Mouse (Mus musculus): ENCODE measurements around the gene Prune1. TPM values are rescaled to one million over a fixed set of nuclear protein-coding genes. Genes with fewer than 3 reads are reported as not detected.
A peak's percentile ranks its signal among the peaks of the same experiment; 100 is the strongest.

Prune1 gene
- total RNA-seq (2021) = 10 to 100 TPM; 20.1 to 21.9 TPM
- long read RNA-seq, experiment 1, transcript Prune1-201 (8 exons, 3,140 nt) = major isoform, 14 of 16 reads
- long read RNA-seq, experiment 1, partial matches to known transcripts = 2 of 16 reads
- long read RNA-seq, experiment 1, other reads (novel, unspliced or antisense) = 0 of 16 reads
- long read RNA-seq, experiment 2, partial matches to known transcripts = 1 of 13 reads
- long read RNA-seq, experiment 2, other reads (novel, unspliced or antisense) = 9 of 13 reads

DNA sequence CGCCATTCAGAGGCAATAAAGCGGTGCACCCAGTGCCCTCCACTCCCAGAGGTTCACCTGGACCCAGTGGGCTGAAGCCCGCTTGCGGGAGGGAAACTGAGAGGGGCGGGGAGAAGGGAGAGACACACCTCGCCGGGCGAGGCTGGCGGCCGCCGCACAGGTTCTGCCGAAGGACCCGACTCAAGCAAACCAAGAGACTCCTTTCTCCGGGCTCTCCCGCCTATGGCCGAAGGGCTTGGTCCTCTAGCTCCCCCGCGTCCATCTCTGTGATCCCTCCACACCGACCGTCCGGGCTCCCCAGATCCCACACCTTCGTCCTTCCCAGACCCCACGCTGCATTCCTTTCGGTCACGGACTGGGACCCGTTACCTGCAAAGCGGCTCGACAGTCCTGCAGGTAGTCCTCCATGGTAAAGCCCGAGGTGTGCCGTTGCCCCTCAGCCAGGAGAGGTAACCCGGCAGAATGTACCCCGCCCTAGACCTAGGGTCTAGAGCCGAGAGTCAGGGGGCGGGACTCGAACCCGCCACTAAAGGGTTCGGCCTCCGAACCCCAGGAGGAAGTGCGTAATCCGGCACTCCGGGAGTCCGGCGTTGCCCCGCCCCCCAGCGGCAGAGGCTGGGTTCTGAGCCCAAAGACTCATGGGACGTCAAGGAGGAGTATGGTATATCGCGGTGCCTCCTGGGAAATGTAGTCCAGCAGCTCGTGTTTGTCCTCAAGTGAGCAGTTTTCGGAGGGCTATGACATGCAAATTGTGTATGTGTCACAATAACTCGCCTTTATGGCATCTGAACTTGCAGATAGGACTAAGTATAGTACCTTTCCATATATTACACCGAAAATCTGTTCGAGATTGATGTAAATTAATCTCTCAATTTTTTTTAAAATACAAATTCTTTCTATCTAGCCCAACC, at the start of gene Prune1, which contains the start of gene Mindy1:
TSS of gene Prune1 (minus strand) at position 861 of the 911 bp plus-strand sequence.
TSS of gene Mindy1 (plus strand) at position 130 of the 911 bp plus-strand sequence.
- peak; percentile 96 to 97 for DNase-seq (ENCODE audit: low spot score in 2 of 2)

DNA sequence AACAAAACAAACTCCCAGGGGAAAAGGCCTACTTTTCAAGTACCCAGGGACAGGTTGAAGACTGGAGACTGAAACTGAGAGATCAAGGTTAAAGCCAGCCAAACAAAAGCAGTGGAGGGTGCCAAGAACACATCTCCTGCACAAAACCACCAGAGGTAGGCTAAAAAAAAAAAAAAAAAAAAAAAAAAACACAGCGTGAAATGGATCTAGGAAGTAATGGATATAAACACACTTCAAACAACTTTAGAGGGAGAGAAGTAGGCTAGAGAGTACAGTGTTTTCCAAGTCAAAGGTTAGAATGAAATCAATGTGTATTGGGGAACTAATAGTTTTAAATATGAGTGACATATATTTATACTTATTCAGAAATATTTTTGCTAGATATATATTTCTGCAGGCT, 49.7 kb upstream of the Prune1 start:
- no peak for DNase-seq (ENCODE audit: low spot score in 2 of 2)

DNA sequence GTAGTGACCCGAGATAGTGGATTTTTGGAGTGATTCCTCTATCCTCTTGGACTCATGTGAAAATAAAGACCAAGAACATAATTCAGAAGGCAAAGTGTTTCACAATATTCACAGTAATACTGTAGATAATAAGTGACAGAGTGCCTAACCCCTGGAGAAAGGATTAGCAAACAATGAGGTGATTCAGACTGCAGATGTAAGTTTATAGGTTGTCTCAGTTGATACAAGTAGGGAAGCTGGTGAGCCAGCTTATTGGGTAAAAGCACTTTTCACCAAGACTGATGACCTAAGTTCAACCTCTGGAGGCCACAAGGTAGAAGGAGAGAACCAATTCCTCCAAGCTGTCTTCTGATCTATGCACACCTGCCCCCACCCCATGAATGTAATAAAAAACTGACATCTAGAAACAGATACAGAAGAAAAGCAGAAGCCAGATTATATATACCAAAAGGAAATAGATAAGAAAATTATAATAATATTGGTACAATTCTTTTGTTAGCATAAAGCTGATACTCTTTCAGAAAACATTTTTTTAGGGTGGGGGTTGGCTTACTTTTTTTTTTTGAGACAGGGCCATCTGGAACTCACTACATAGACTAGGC, 47.0 kb upstream of the Prune1 start:
- no peak for DNase-seq (ENCODE audit: low spot score in 2 of 2)

DNA sequence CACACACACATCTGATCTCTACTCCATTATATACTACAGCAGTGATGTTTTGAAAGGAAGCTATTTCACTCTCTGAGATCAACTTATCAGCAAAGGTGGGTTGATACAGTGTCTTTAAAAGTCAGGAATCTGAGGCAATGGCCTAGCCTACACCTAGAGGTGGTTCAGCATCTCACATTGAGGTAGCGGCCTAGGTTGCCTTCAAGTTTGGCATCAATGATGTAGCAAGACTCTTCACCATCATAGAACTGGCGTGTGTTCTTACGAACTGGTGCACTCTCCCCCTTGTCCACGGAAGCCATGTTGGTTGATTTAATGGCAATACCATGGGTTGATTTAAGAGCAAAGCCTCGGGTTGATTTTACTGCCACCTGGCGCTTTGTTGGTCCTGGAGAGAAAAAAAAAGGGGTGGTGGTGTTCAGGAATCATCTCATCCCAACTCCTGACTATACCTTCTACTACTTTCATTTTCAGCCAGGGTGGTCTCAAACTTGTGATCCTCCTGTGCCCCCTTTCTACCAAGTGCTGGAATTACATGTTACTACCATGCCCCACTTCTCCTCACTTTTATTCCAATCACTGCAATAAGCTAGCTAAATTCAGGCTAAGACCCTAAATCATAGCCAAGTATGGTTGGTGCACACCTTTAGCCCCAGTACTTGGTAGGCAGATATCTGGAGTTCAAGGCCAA, 42.7 kb upstream of the Prune1 start:
- DNase-seq (ENCODE audit: low spot score in 2 of 2) = no peak

DNA sequence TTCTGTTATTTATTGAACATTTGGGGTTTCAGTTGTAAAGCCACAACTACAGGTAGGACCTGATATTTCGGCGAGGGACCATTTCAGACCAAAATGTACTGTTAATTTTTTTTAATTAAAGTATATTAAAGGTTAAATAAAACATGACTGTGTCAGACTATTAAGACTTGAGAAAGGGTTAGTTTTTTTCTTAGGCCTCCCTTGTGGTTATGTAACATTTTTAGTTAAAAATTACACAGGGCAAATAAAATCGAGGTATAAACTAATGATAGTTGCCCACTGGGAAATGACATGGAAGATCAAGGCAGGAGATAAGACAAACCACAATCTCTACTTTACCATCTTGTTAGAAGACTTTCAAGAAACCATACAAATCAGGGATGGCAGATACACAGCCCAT, 41.6 kb upstream of the Prune1 start:
- DNase-seq (ENCODE audit: low spot score in 2 of 2) = no peak

DNA sequence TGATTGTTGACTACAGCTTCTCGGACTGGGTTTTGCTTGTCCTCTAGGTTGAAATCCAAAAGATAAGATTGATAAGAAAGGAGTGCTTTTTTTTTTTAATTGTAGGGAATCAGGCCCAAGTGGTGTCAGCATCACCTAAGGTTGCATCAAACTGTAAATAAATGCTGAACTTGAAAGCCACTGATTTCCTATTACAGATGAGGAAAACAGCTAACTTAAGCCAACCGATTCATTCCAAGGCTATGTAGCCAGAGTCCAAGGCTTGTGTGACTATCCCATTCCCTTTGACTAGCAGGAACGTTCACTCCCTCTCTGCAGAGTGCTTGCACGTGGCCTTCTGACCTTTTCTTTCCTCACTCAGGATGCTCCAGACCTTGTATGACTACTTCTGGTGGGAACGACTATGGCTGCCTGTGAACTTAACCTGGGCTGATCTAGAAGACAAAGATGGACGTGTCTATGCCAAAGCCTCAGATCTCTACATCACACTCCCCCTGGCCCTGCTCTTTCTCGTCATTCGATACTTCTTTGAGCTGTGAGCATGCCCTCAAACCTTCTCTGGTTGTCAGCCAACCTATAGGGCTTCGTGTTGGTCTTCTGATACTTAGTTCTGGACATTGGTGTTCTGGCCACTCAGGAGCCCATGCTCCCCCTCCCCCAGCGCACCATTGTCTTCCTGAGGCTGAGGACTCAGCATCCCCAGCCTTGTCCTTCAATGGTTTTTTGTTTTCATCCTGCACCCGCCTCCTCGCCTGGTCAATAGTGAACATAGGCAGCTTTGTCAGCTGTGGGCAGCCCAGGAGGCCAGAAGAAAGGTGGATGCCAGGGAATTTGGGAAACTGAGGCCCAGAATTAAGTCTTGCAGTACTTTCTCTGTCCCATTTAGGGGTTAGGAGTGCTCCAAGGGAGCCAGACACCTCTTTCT, 38.1 kb upstream of the Prune1 start:
- DNase-seq (ENCODE audit: low spot score in 2 of 2) = no peak

DNA sequence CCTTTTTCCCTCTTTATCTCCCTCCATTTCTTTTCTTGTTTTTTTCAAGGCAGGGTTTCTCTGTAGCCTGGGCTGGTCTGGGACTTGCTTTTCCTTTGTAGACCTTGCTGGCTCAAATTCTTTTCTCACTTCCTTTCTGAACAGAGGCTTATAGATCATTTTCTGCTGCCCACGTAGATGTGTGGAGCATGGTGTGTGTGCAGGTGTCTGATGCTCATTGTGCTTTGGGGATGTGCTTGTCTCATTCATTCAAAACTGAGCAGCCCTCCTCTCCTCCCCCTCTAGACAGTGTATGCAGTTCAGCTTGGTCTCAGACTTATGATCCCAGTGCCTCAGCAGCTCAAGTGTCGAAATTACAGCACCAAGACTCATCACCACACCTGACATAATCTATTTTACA, 37.2 kb upstream of the Prune1 start:
- no peak for DNase-seq (ENCODE audit: low spot score in 2 of 2)

DNA sequence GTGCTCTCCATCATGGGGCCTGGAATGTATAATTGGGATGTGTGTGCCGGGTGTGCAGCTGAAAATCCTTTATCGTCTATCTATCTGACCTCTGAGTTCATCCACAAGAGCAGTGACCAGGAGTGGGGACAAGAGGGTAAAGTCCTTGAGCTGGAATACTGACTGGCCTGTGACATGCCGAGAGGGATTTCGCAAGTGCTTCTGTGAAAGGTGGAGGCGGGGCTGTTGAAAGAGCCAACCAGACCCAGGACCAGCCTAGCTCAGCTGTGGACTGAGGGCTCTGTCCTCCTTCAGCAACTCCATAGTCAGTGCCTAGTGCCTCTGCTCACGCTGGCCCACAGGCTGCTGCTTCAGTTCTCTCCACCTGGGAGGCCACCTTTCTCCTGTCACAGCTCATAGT, 36.7 kb upstream of the Prune1 start:
- peak; percentile 55 to 69 for DNase-seq (ENCODE audit: low spot score in 2 of 2)

DNA sequence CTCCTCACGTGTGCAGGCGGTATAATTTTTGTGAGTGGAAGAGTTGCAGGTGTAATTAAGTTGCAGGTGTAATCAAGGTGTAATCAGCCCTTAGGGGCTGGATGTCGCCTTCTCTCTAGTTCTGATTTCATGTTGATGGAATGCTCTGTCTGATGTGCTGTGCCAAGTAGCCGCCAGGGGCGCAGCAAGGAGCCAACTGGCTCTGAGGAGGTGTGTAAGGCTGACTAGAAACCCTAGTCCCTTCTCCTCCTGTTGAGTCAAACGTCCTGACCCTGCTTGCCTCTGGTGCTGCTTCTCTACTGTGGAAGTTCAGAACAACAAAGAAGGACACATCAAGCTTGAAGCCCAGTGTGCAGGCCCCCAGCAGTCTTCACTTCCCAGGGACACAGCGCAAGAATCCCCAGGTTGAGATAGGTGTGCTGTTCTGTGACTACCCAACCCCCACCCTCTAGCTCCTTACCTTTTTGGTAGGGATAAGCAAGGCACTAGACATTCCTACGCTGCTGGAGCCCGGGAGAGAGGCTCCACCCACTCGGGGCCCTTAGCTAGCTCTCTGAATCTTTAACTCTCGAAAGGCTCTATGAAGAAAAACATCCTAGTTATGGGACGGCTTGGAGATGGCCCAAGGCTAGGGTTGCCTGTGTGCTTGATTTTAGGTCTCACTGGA, 35.7 kb upstream of the Prune1 start:
- peak in 1 of 2 experiments; percentile 46 for DNase-seq (ENCODE audit: low spot score in 2 of 2)

DNA sequence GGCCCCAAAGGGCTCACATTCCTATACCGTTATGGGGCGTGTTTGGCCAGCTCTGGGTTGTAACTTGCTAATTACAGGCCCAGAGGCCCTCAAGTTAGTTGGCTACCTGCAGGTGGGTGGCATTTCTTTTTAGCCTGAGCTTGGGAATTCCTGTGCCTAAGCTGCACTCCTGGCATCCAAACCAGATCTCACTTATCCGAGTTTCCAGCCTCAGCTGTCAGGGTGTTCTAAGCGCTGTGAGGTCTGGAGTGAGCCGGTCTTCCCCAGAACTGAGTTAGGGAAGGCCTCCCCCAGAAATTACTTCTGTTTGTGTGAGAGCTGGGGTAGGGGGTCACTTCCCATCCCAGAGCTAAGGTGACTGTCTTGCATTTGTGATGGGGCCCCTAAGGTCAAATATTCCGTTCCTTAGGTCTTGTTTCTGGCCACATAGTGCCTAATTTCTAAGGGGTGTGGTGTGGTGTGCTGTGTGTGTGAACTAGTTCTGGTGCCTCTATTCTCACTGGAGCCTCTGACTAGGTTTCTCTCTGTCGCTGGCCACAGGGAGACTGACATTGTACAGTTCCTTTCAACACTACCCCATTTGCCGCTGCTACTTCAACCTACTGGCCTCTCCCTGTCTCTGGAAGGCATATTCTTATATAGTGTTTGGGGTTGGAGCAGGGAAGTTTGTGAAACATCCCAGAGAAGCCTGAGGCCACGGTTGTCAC, 34.1 kb upstream of the Prune1 start:
- no peak for DNase-seq (ENCODE audit: low spot score in 2 of 2)

DNA sequence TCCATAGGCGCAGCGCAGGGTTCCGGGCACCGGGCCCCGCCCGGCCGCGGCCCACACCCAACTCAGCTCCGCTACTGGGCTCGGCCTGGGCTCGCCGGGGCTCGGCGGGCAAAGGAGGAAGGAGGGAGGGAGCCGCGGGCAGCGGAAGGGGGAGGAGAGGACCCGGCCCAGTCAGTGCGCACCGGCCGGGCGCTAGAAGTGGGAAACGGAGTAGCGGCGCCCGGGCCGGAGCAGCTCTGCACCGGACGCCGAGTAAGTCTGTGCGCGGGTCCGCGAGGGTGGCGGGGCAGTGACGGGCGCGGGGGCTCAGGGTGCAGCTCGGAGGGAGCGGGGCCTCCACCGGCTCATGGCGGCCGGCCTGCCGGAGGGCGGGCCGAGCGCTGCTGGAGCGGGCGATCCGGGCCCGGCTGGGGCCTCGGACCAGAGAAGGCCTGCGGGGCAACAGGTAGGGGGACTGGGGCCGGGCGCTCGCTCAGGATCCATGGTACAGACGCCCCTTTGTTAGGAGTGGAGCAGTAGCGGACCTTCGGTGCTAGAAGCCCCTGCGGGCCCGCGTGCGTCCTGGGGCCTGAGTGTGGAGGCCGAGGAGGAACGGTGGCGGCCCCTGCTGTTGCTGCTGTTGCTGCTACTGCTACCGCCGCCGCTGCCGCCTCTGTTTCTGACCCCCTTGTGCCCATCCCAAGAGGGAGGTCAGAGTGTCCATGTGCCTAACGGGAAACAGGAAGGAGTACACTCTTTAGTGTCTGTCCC, 33.4 kb upstream of the Prune1 start:
- peak; percentile 94 to 95 for DNase-seq (ENCODE audit: low spot score in 2 of 2)

DNA sequence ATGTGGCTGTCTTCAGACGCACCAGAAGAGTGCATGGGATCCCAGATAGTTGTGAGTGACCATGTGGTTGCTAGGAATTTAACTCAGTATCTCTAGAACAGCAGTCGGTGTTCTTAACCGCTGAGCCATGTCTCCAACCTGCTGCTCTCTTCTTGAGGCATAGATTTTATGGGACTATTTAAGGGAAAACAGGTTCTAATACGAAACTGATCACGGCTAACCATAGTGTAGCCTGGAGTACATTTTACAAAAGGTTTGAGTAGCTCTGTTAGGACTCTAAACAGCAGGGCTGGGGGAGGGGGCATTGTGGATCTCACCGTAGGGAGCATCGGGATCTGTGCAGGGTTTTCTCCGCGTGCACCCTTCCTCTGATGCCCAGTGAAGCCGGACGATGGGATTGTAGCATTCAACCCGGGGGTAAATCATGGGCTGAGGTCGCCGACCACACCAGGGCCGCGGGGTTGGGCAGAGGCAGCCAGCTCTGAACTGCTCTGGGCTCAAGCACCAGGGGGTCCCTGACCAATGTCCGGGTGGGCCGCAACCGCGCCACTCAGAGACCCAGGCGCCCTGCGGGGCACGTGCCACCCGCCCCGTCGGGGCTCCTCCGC, 32.7 kb upstream of the Prune1 start, which contains the start of gene Cers2:
TSS of gene Cers2 (plus strand) at position 306 of the 608 bp plus-strand sequence.
- DNase-seq (ENCODE audit: low spot score in 2 of 2) = no peak

DNA sequence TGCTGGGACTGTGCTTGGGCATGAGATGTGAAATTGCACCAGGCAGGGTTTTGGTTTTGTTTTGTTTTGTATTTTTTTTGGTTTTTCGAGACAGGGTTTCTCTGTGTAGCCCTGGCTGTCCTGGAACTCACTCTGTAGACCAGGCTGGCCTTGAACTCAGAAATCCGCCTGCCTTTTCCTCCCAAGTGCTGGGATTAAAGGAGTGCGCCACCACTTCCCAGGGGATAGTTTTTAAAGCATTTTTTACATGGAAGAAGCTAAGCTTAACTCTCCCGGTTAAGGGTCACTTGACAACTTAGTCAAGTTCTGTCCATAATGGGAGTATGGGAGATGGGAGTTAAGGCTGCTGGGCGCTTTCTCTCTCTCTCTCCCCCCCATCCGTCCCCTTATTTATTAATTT, 32.2 kb upstream of the Prune1 start:
- no peak for DNase-seq (ENCODE audit: low spot score in 2 of 2)

DNA sequence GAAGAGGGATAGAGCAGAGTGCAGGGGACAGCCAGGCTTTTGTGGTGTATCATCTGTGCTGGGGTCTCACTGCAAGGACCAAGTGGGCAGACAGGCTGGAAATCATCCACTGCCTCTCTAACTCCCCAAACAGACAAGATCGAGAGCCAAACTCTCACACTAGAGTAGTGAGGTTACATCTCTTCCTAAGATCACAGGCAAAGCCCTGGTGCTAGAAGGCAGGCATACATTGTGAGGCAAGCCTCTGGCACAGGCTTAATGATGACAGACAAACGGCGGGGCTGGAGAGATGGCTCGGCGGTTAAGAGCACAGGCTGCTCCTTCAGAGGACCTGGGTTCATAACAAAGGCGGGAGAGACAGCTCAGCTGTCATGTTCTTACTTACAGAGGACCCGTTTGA, 31.6 kb upstream of the Prune1 start:
- DNase-seq (ENCODE audit: low spot score in 2 of 2) = no peak

DNA sequence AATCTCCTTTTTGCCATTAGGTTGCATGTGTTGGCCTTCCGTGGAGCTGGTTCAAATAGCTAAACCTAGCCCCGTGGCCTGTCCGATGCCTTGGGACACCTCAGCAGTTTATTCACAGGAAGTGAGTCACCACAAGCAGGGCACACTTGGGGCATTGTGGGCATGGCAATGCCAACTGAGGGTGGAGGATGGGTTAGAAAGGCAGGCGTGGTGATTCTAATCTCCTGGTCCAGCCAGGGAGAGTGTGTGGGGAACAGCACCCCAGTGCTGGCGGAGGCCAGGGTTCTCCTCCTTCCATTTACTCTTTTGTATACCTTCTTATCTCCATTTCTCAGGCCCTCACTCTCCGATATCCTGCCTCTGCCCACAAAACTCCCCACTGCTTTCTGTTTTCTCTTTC, 30.7 kb upstream of the Prune1 start:
- DNase-seq (ENCODE audit: low spot score in 2 of 2) = peak in 1 of 2 experiments; percentile 56

DNA sequence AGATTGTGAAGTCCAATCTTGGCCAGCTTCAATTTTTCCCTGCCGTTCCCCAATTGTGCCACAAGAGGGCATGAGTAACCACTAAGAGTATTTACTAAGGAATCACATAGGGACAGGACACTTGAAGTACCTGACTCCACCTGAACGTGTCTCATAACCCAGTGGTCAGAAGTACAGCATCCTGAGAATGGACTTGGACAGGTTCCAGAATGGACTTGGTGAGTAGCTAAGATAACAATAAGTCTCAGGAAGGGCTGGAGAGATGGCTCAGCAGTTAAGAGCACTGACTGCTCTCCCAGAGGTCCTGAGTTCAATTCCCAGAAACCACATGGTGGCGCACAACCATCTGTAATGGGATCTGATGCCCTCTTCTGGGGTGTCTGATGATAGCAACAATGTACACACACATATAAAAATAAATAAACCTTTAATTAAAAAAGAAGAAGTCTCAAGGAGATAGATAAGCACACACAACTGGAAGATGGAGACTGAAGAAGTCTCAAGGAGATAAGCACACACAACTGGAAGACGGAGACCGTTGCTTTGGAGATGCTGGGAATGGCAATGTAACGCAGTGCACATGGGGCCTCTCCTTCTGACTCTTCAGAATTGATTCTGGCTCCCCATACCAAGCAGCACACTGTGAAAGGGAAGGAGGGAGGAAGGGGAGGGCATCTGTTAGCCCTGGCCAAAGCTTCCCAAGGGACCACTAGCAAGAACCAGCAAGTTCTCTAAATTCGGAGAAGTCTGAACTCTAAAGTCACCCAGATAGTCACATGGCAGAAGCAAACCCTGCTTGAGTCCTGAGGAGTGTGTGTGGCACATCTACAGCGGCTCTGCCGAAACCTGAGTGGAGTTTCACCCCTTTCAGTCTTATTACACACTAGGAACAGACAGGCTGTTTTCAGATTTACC, 29.3 kb upstream of the Prune1 start:
- peak; percentile 56 to 64 for DNase-seq (ENCODE audit: low spot score in 2 of 2)

DNA sequence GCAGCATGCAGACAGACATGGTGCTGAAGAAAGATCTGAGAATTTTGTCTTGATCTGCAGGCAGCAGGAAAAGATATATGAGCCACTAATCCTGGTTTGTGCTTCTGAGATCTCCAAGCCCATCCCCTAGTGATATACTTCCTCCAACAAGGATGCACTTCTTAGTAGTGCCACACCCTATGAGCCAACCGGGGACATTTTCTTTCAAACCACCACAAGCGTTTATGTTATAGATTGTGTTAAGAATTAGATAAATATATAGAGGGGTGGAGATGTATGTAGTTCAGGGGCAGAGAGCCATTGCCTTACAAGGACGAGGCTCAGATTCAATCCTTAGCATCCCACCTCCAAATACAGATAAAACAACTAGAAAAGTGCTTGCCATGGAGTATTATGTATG, 28.6 kb upstream of the Prune1 start:
- DNase-seq (ENCODE audit: low spot score in 2 of 2) = no peak

All from adrenal gland, adult 18-20 months (tissue).